Mouse (Mus musculus) lung, postnatal 0 days (tissue): ENCODE measurements around the gene Radil. TPM values are rescaled to one million over a fixed set of nuclear protein-coding genes. Genes with fewer than 3 reads are reported as not detected.

Source experiments
- ATAC-seq: fragments of 200-750 bp; cut with Nextera tagmentation; 2 replicates; pipeline ENCODE4 v1.8.0; 2017; ENCODE audit warnings: moderate library complexity
- DNase-seq: peaks from one replicate; pipeline ENCODE4 v3.0.0-alpha.2; 2016; ENCODE audit warnings: low spot score
- H3K27ac ChIP-seq: fragments of 300-500 bp; sonication (generic); 2 replicates; pipeline ENCODE4 v1.5.1; 2014; ENCODE audit warnings: antibody characterized with exemption, mild to moderate bottlenecking, low read length, mixed read lengths
- H3K27me3 ChIP-seq: fragments of 300-500 bp; sonication (generic); replicated peaks from 2 replicates; pipeline ENCODE4 v1.6.1; 2014; ENCODE audit warnings: low read length, mixed read lengths; ENCODE audit not compliant: insufficient read depth
- H3K36me3 ChIP-seq: fragments of 300-500 bp; sonication (generic); 2 replicates; pipeline ENCODE4 v1.6.1; 2014; ENCODE audit warnings: low read length, mixed read lengths; ENCODE audit not compliant: insufficient read depth
- H3K4me1 ChIP-seq: fragments of 300-500 bp; sonication (generic); 2 replicates; pipeline ENCODE4 v1.6.1; 2014; ENCODE audit warnings: antibody characterized with exemption, low read depth, low read length, mixed read lengths; ENCODE audit not compliant: insufficient read depth
- H3K4me2 ChIP-seq: fragments of 300-500 bp; sonication (generic); replicated peaks from 2 replicates; pipeline ENCODE4 v1.6.1; 2014; ENCODE audit warnings: low read depth, mild to moderate bottlenecking, low read length, moderate library complexity, mixed read lengths
- H3K4me3 ChIP-seq: fragments of 300-500 bp; sonication (generic); 2 replicates; pipeline ENCODE4 v1.5.1; 2014; ENCODE audit warnings: low read depth, low read length
- H3K9ac ChIP-seq: fragments of 300-500 bp; sonication (generic); replicated peaks from 2 replicates; pipeline ENCODE4 v1.6.1; 2014; ENCODE audit warnings: low read depth, mild to moderate bottlenecking
- H3K9me3 ChIP-seq: fragments of 300-500 bp; sonication (generic); 2 replicates; pipeline ENCODE4 v1.6.1; 2016; ENCODE audit warnings: low read length, mixed read lengths
- CTCF ChIP-seq: IDR thresholded peaks from 2 replicates; pipeline ENCODE4 v1.5.1; 2016; ENCODE audit warnings: antibody characterized with exemption, mild to moderate bottlenecking
- EP300 ChIP-seq: IDR thresholded peaks from 2 replicates; pipeline ENCODE4 v1.6.1; 2016; ENCODE audit warnings: antibody characterized with exemption, mild to moderate bottlenecking, control low read depth
- WGBS: fragments of 180-500 bp; shearing (Covaris S2); extraction: QIAGEN DNeasy Blood & Tissue Kit; methylation state at CpG from one replicate; pipeline ENCODE4 v1.1.7; 2014; 5-methylcytosine and 5-hydroxymethylcytosine counted together
- polyA plus RNA-seq: library from polyadenylated mRNA; unstranded; fragments of >200 nt; fragmentation: Nextera tagmentation; extraction: Ambion mirVana; gene quantifications from 2 replicates; pipeline ENCODE4 v1.2.1, GENCODE M21; 2015

The Radil gene
- polyA plus RNA-seq, 1 experiment from 2014 or later, result 13.5 TPM

DNA sequence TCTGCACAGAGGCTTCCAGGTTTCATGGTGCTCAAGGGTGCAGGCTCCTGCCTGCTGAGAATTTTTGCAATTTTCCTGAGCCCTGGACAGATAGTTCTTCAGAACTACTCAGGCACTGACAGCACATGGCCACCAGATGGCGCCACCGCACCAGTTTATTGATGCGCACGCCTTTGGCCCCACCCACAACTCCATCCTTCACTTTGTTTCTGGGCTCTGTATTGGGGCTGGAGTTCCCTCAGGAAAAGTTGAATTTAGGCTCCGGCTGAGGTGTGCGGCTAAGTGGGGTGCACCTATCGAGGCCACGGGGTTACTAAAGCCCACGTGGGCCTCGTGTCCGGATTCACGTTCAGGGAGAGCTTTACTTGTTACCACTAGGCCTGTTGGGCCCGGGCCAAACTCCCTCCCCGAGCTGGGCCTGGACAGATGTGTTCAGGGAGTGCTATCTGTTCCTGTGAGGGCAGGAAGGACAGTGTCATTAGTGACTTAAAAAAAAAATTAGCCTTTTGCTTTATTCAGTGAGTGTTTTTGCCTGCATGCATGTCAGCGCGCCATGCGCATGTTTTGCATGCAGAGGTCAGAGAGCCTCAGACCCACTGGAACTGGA, 72.0 kb downstream of the Radil start:
- no peaks in the 10 kb centered on the region for H3K4me1 ChIP-seq
- DNase-seq (peak; percentile 89), ATAC-seq (peak; percentile 78)
- WGBS, result 31% methylated on average over 17 of the region's 17 CpGs
- H3K9me3 ChIP-seq, result no peaks in the 10 kb centered on the region
- H3K36me3 ChIP-seq, result 0 out of 2 replicates have a peak, but pooled peaks cover 4% of the 10 kb centered on the region
- H3K9ac ChIP-seq, result no peak overlapping the region
- no peak overlapping the region for H3K4me3 ChIP-seq
- H3K27me3 ChIP-seq, result no peaks in the 10 kb centered on the region
- no peak overlapping the region for H3K27ac ChIP-seq
- TF ChIP-seq CTCF (peak; percentile 92), EP300 (no peak)
- H3K4me2 ChIP-seq, result no peak overlapping the region

DNA sequence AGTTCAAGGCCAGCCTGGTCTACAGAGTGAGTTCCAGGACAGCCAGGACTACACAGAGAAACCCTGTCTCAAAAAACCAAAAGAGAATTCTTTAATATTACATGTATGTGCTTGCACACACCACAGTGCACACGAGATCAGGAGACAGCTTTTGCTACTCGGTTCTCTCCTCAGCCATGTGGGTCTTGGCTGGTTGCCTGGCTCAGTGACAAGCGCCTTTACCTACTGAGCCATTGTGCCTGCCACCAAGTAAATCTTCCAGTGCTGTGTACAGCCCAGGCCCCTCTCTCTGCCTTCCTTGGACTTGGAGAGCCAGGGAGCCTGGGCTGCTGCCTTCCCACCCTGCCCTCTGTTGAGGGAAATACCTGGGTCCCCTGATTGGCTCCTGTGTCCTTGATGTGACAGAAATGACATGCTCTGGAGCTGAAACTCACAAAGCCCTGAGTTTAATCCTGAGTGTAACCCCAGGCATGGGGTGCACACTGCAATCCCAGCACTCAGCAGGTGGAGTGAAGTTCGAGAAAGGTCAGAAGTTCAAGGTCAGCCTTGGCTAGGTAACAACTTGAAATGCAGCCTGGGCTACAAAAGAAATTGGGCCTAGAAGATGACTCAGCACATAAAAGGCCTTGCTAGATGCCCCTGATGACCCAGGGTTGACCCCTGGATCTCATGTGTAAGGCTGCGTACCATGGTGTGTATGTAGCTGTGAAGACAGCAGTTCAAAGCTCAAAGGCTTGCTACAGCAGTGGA, 72.9 kb downstream of the Radil start:
- Histone ChIP-seq H3K36me3 (0 out of 2 replicates have a peak, but pooled peaks cover 4% of the 10 kb centered on the region), H3K9ac (no peak overlapping the region), H3K9me3 (no peaks in the 10 kb centered on the region), H3K4me1 (no peaks in the 10 kb centered on the region), H3K27ac (no peak overlapping the region), H3K4me2 (no peak overlapping the region), H3K27me3 (no peaks in the 10 kb centered on the region), H3K4me3 (no peak overlapping the region)
- no peak for TF ChIP-seq EP300
- no peak for TF ChIP-seq CTCF
- 81% methylated on average over 5 of the region's 5 CpGs for WGBS
- DNase-seq (no peak), ATAC-seq (no peak)

DNA sequence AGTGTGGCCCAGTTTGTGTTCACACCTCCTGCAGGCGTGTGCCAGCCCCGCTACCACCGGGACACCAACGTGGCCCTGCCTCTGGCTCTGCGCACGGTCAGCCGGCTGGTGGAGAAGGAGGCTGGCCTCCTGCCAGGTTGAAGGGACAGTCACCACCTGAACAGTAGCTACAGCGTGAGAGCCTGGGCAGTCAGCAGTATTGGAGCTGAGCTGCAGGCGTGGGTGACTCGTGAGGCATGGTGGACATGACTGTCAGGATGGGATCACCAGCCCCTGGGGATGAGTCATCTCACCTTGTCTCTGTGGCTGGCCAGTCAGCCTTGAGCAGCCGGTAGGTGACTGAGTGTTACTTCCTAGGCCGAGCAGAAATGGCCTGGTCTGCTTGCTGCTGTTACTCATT, 73.6 kb downstream of the Radil start:
- Histone ChIP-seq H3K36me3 (0 out of 2 replicates have a peak, but pooled peaks cover 4% of the 10 kb centered on the region), H3K27ac (no peak overlapping the region), H3K4me3 (no peak overlapping the region), H3K4me2 (no peak overlapping the region), H3K9me3 (no peaks in the 10 kb centered on the region), H3K27me3 (no peaks in the 10 kb centered on the region), H3K4me1 (no peaks in the 10 kb centered on the region), H3K9ac (no peak overlapping the region)
- TF ChIP-seq CTCF, result no peak
- DNase-seq, result no peak
- WGBS, result 75% methylated on average over 12 of the region's 12 CpGs
- ATAC-seq, result no peak

DNA sequence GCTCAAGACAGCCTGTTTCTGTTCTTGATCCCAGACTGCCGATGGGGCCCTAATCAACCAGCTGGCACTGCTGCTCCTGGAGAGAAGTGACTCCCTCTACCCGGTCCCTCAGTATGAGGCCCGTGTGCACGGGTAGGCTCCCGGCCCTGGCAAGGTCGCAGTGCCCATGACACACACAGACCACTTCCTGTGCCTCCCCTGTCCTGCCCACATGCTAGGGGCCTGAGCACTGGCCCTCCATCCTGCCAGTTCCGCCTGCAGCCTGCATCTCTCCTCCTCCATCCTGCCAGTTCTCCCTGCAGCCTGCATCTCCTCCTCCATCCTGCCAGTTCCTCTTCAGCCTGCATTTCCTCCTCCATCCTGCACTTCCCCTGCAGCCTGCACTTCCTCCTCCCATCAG, 75.2 kb downstream of the Radil start:
- ATAC-seq, result no peak
- H3K27ac ChIP-seq, result no peak overlapping the region
- H3K27me3 ChIP-seq, result no peaks in the 10 kb centered on the region
- TF ChIP-seq CTCF (no peak), EP300 (no peak)
- H3K4me2 ChIP-seq, result no peak overlapping the region
- H3K36me3 ChIP-seq, result 0 out of 2 replicates have a peak, but pooled peaks cover 4% of the 10 kb centered on the region
- no peak for DNase-seq
- H3K4me3 ChIP-seq, result no peak overlapping the region
- WGBS, result 64% methylated on average over 7 of the region's 7 CpGs
- no peak overlapping the region for H3K9ac ChIP-seq
- no peaks in the 10 kb centered on the region for H3K4me1 ChIP-seq
- H3K9me3 ChIP-seq, result no peaks in the 10 kb centered on the region

DNA sequence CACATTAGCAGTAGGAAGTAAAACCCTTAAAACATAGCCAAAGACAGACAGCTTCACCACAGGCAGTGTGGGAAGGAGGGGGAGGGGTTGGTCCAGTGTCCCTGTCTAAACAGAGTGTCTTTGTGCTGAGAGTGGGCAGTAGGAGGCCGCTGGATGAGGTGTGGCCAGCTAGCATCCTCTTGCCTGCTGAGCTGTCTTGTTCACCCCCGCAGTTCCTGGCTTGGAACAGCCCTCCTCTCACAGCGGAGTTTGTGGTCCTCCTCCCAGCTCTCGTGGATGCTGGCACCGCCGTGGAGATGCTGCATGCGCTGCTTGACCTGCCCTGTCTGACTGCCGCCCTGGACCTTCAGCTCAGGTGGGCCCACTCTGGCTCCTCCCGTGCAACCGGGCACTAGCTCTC, 77.2 kb downstream of the Radil start:
- TF ChIP-seq CTCF, result no peak
- TF ChIP-seq EP300, result no peak
- Histone ChIP-seq H3K9me3 (no peaks in the 10 kb centered on the region), H3K4me3 (no peak overlapping the region), H3K4me2 (no peak overlapping the region), H3K36me3 (peaks cover 13% of the 10 kb centered on the region; the same call in 1 of the 2 replicates), H3K27ac (no peak overlapping the region), H3K4me1 (no peaks in the 10 kb centered on the region), H3K9ac (no peak overlapping the region), H3K27me3 (no peaks in the 10 kb centered on the region)
- 54% methylated on average over 10 of the region's 10 CpGs for WGBS
- DNase-seq (no peak), ATAC-seq (no peak)

DNA sequence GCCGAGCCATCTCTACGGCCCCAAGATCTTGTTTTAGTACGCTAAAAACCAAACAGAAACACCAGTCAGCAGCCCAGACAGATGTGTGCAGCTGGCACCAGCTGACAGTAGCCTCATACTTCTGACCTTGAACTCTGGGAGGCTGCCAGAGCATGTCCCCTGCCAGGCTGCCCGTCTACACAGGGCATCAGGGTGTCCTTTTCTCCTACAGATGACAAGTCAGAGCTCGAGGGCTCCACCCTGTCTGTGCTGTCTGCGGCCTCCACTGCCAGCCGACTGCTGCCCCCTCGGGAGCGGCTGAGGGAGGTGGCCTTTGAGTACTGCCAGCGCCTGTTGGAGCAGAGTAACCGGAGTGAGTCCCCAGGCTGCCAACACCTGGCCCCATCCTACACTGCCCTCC, 81.1 kb downstream of the Radil start:
- TF ChIP-seq EP300 (no peak), CTCF (no peak)
- no peak overlapping the region for H3K4me3 ChIP-seq
- H3K9me3 ChIP-seq, result no peaks in the 10 kb centered on the region
- peaks cover 2% of the 10 kb centered on the region; the same call in 1 of the 2 replicates for H3K4me1 ChIP-seq
- H3K9ac ChIP-seq, result no peak overlapping the region
- H3K4me2 ChIP-seq, result no peak overlapping the region
- WGBS, result 84% methylated on average over 11 of the region's 11 CpGs
- H3K27me3 ChIP-seq, result no peaks in the 10 kb centered on the region
- no peak overlapping the region for H3K27ac ChIP-seq
- DNase-seq (no peak), ATAC-seq (no peak)
- H3K36me3 ChIP-seq, result peaks cover 20% of the 10 kb centered on the region; the same call in 1 of the 2 replicates
